Mouse (Mus musculus): ENCODE data around the gene Cald1.

DNA sequence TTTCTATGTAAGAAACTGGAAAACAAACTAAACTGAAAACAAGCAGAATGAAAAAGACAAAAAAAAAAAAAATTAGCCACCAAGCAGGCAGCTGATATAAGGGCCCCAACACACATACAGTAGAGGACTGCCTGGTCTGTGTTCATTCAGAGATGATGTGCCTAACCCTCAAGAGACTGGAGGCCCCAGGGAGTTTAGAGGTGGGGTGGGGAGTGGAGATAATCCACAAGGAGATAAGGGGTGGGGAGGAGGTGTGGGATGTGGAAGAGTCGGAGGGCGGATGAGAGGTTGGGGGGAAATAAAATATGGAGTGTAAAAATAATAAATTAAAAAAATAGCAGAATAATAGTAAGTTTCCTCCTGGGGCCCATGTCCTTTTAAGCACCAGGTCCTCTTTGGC, 207.3 kb downstream of the Cald1 start:
- TF ChIP-seq CTCF (IDR thresholded peaks at IDR 0.05; ENCODE audit: control insufficient read depth, insufficient read depth, insufficient replicate concordance, low read depth, low read length), result no peak
- no peak for TF ChIP-seq POLR2A (IDR thresholded peaks at IDR 0.05; ENCODE audit: control insufficient read depth, low read depth, low read length)
